Mouse (Mus musculus) MEL (cell line): Measurements from ENCODE around the gene Ylpm1.

ENCODE experiments used
- CTCF ChIP-seq, 3 experiments: IDR thresholded peaks in 2 of 3; conservative IDR thresholded peaks in 1 of 3; 2 replicates each; pipeline ENCODE4 v1.5.1; 2011 to 2012; ENCODE audit warnings: low read length in 3 of 3, low read depth in 2 of 3, mild to moderate bottlenecking in 2 of 3, improper control_type of control experiment in 1 of 3, inconsistent platforms in 1 of 3, mixed read lengths in 1 of 3, moderate library complexity in 1 of 3; ENCODE audit not compliant: control insufficient read depth in 1 of 3, insufficient read depth in 1 of 3, poor library complexity in 1 of 3, severe bottlenecking in 1 of 3
- ELF1 ChIP-seq: IDR thresholded peaks from 2 replicates; pipeline ENCODE4 v1.6.1; 2014; ENCODE audit warnings: low read depth, mild to moderate bottlenecking, inconsistent platforms, low read length, improper control_type of control experiment, moderate library complexity
- MAZ ChIP-seq: IDR thresholded peaks from 2 replicates; pipeline ENCODE4 v1.6.1; 2012; ENCODE audit warnings: low read depth, mild to moderate bottlenecking, inconsistent platforms, low read length, improper control_type of control experiment
- SIN3A ChIP-seq: IDR thresholded peaks from 2 replicates; pipeline ENCODE4 v1.6.1; 2012; ENCODE audit warnings: low read length, improper control_type of control experiment, inconsistent platforms
- ZKSCAN1 ChIP-seq: IDR thresholded peaks from 2 replicates; pipeline ENCODE4 v1.6.1; 2012; ENCODE audit warnings: low read depth, mild to moderate bottlenecking, inconsistent platforms, low read length, improper control_type of control experiment, moderate library complexity

GRCm38 (mm10) chr12:85095146-85095545 is 99.0 kb downstream of the Ylpm1 start:
- TF ChIP-seq SIN3A (no peak), ZKSCAN1 (no peak), MAZ (no peak), CTCF (IDR thresholded peaks at IDR 0.05 in 2 of 3, conservative IDR thresholded peaks at IDR 0.05 in 1 of 3; ENCODE audit: control insufficient read depth in 1 of 3, insufficient read depth in 1 of 3, low read depth in 2 of 3, low read length in 3 of 3, poor library complexity in 1 of 3, severe bottlenecking in 1 of 3) (no peak), ELF1 (no peak)
